Mouse (Mus musculus) WW6 (cell line): ENCODE measurements at regions not wholly inside any gene's neighbourhood (a gene's known extent, or its start where the extent isn't known, plus 50 kb on each side); places are given as distances from the start of the nearest gene placed in this dataset.

Experiments
- DNase-seq: peaks from one replicate; pipeline ENCODE4 v3.0.0-alpha.2; 2013; ENCODE audit warnings: low read depth, low spot score

DNA sequence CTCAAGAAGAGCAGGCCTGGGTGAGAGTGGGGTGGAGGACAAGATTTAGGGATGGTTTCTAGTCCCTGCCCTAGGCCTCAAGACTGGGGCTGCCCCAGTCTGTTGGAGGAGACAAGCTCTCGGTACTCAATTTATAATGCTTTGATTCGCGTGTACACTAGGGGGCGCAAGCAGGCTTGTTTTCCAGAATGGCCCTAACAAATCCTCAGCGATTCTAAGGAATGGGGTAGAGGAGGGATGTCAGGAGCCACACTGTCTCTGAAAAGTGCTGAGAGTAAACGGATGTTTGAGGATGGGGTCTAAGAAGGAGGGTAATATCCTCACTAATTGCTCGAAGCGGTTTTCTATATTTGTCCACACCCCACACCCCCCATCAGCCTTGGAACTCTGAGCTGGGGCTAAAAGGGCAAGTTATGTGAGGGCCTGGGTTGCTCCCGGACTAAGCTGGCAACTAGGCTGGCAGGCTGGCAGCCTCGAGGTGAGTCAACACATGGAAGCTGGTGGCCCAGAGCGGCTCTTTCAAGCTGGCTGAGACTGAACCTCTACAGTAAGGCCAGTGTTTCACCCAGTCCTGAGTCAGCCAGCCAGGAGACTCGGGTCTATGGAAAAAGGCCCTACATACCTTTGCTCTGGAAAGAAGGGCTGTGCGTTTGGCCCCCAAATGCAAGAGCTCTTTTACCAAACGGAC, 176.7 kb downstream of the Ttc8 start:
- peak; percentile 65 for DNase-seq

DNA sequence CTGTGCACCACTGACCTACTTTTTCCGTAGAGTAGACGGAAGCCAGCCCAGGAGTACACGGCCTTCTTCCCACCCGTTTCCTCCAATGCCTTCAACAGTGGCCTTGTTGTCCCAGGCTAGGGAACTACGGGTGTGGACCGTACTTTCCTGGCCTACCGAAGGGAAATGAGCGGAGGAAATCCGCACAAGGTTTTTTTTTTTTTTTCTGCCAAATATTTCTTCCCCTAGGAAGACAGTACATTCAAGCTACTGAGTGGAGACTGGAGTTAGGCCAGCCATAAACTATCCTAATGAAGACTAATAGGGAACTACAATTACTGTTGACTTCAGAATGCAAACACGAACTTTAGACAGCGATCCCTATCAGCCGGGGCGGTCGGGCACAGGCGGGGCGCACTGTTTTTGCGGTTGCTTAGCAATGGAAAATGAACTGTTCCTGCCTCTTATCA, 177.3 kb downstream of the Ttc8 start:
- no peak for DNase-seq

DNA sequence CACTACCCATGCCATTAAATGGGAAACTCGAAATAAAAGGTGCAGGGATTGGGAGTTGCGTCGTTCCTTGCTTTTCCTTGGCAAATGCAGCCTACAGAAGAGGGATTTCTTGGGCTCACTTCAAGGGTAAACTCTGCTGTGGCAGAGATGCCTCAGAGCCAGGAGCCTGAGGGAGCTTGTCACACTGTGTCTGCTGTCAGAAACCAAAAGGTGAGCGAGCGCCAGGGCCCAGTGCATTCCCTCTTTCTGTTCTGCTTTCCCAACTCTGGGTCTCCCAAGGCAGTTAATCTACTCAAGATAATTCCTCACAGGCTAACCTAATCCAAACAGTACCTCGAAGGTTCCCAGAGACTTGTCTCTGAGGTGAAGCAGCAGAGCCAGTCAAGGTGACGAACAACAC, 179.5 kb downstream of the Ttc8 start:
- DNase-seq, result no peak

DNA sequence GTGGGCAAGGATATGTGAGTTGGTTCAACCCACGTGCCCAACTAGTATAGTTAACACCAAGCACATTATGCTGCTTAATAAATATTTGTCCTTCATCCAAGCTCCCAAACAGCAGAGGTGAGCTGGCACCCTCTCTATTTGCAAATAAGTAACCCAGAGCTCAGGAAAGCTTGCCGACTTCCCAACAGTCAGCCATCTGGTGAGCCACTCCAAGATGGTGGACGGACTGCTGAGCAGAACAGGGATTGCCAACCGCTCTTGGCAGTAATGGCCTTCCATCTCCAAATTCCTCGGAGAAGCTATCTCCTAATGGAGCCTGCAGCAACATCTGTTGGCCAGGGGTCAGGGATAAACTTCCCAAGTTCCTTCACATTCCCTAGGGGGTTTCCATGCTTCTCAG, 188.2 kb downstream of the Ttc8 start:
- DNase-seq, result no peak

DNA sequence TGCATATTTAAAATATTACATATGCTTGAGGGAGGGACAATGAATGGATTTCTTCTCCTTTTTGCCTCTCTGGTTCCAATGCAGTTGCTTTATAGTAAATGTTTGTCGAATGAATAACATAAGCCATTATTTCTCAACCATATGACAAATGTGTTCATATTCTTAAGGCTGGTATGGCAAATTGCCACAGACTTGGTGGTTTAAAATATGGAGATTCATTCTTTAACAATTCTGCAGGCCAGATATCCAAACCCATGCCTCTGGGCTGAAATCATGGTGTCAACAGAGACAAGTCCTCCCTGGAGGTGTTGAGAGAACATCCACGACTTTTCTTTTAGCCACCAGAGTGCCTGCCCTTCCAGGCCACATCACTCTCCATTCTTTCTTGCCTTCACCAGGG, 193.4 kb downstream of the Ttc8 start:
- DNase-seq, result no peak

DNA sequence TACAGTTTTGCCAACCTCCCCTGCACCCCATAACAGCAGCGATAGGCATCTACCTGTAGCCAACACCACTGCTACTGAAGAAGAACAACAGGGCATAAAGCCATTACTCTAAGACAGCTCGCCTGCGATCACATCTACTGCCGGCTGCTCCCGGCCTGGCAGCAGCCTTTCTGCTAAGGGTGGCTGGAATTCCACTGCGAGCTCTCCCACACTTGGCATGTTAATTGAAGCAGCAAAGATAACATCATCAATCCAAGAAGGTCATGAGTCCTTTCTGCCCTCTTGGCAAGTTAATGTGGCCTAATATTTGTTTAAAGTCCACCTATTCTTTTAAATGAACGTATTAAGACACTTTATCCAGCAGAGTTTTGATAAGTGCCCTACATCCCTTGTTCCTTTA, 196.1 kb downstream of the Ttc8 start:
- no peak for DNase-seq

DNA sequence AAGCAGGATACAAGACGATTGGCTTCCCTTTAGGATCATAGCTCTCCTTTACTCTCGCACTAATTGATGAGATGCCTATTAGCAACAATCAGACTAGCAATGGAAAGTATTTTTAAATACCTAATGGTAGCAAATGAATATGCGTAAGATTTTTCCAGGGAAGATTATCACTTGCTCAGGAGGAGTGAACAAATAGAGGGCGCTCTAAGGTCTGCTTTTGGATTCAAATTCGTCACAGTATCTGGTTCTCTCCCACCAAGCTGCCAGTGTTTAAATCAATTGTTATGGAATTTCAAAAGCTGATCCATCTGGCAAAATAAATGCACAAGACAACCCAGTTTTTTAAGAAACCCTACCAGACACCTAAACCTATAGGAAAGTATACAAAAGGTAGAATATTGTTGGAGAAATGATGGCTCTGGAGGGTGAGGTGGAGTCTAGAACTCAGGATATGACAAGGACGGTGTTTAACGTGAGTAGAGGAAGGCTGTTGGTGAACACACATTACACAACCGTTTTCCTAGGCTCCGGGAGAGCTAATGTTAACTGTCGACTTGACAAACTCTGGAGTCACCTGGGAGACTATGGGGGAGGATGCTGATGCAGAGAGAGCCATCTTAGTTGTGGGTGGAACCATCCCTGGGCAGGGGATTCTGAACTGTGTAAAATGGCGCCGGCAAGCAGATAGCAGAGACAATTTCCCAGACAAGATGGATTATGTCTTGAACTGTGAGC, 198.2 kb downstream of the Ttc8 start:
- no peak for DNase-seq

DNA sequence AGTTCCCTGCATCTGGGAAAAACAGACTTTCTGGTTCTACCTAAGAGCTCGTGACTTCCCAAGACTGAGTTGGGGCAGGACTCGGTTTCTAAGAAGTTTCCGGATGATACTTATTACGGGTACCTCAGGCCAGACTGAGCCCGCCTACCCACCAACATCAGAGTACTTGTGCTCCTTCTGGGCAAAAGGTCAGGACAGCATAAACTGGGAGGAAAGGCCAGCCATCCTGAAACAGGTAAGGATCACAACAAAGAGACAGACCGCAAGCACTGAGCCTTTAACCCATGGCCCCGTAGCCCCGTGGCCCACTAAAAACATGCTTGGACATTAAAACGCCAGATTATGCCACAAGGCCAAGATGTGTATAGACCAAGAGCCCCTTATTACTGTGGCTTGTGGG, 199.6 kb downstream of the Ttc8 start:
- DNase-seq, result no peak

DNA sequence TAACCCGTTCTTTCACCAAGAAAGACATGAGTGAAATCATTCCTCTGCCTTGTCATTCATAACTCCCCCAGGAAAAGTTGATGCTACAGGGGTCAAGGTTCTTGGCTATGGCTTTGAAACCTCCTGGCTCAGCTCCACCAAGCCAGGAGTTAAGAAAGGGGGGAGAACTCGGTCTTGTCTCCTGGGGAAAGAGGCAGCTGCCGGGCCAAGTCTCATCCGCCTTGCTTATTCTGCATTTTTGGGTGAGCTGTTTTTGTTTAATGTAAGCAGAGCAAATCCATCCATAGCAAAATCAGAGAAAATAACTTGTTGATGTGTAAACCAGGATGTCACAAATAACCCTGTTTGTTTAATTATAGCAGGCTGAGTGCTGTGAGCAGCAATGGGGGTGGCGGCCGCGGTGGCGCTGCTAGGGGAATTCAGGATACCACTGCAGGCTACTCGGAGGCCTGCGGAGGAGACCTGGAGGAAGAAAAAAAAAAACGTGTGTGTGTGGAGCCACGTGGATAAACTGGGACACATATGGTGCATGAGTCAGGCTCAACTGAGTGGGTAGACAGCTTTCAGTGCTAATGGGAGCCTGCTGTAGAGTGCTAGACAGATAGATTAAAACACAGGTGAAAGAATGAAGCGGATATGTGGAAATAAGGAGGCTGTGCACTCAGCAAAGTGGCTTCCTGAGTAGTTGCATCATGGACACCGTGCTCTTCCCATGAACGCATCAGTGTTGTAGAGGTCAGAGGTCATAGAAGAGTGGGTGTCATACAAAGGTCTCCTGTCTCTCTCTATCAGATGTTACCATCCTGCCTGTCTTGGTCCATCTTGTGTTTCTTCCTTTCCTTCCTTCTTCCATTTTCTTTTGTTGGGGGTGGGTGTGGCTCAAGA, 203.5 kb downstream of the Ttc8 start:
- no peak for DNase-seq

DNA sequence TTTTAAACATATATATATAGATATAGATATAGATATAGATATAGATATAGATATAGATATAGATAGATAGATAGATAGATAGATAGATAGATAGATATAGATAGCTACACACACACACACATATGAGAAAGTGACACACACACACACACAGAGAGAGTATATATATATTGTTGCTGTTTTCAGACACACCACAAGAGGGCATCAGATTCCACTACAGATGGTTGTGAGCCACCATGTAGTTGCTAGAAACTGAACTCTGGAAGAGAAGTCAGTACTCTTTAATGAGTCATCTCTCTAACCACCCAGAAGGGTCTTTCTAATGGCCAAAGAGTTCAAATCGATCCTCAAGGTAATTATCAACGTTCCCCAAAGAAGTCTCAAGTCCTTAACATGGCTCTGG, 205.8 kb downstream of the Ttc8 start:
- DNase-seq, result no peak
